Mouse (Mus musculus) 3T3-L1 (cell line): ENCODE results near the gene Psmd14.

Experiments used
- DNase-seq: peaks from one replicate; pipeline ENCODE4 v3.0.0-alpha.2; 2015; ENCODE audit warnings: low read depth, low spot score

Psmd14 gene

GRCm38 (mm10) chr2:61760044-61760443 lies 48.5 kb downstream of the Psmd14 start:
- no peak for DNase-seq

GRCm38 (mm10) chr2:61764470-61765105 lies 53.1 kb downstream of the Psmd14 start:
- no peak for DNase-seq

GRCm38 (mm10) chr2:61765526-61765925 lies 54.0 kb downstream of the Psmd14 start:
- DNase-seq: no peak

GRCm38 (mm10) chr2:61780794-61781193 lies 69.3 kb downstream of the Psmd14 start:
- DNase-seq: no peak

GRCm38 (mm10) chr2:61794960-61795359 lies 83.5 kb downstream of the Psmd14 start:
- no peak for DNase-seq

- no peak for DNase-seq
Observed at GRCm38 (mm10) chr2:61798048-61798447, 86.6 kb downstream of the Psmd14 start.

- peak; percentile 18 for DNase-seq
Observed at GRCm38 (mm10) chr2:61802656-61803251, 91.3 kb downstream of the Psmd14 start, which contains the start of gene Tbr1. Gene Tbr1, plus strand, starts transcription at chr2:61802930.

- no peak for DNase-seq
Observed at GRCm38 (mm10) chr2:61803443-61804367, 92.2 kb downstream of the Psmd14 start.

- DNase-seq: no peak
Observed at GRCm38 (mm10) chr2:61804382-61804840, 92.9 kb downstream of the Psmd14 start.

GRCm38 (mm10) chr2:61804841-61805540 lies 93.5 kb downstream of the Psmd14 start:
- DNase-seq: no peak

GRCm38 (mm10) chr2:61805541-61806345 lies 94.2 kb downstream of the Psmd14 start:
- DNase-seq: no peak

- DNase-seq: no peak
Observed at GRCm38 (mm10) chr2:61806346-61806825, 94.9 kb downstream of the Psmd14 start.

- DNase-seq: no peak
Observed at GRCm38 (mm10) chr2:61807151-61807550, 95.7 kb downstream of the Psmd14 start.

- DNase-seq: no peak
Observed at GRCm38 (mm10) chr2:61807781-61808180, 96.3 kb downstream of the Psmd14 start.

GRCm38 (mm10) chr2:61808776-61809175 lies 97.3 kb downstream of the Psmd14 start:
- DNase-seq: no peak

GRCm38 (mm10) chr2:61809381-61809780 lies 97.9 kb downstream of the Psmd14 start:
- DNase-seq: no peak

GRCm38 (mm10) chr2:61810751-61811150 lies 99.3 kb downstream of the Psmd14 start:
- DNase-seq: no peak

GRCm38 (mm10) chr2:61811163-61811506 lies 99.6 kb downstream of the Psmd14 start:
- no peak for DNase-seq

GRCm38 (mm10) chr2:61811507-61812421 lies 100.3 kb downstream of the Psmd14 start:
- no peak for DNase-seq

GRCm38 (mm10) chr2:61812536-61812935 lies 101.0 kb downstream of the Psmd14 start:
- DNase-seq: no peak
